Mouse (Mus musculus): ENCODE measurements around the gene Pold3. TPM values are rescaled to one million over a fixed set of nuclear protein-coding genes. Genes with fewer than 3 reads are reported as not detected.

The Pold3 gene
- polyA plus RNA-seq, 1 experiment from 2014 or later = 71.9 TPM

GRCm38 (mm10) chr7:100150626-100151025, 29.3 kb upstream of the Pold3 start:
- TF ChIP-seq CTCF (IDR thresholded peaks at IDR 0.05; ENCODE audit: low read depth) = no peak
- Histone ChIP-seq H3K4me1 (ENCODE audit: insufficient read depth) (no peaks in the 10 kb centered on the region), H3K36me3 (ENCODE audit: insufficient read depth) (no peaks in the 10 kb centered on the region), H3K27me3 (ENCODE audit: insufficient read depth, low read length) (no peaks in the 10 kb centered on the region), H3K9me3 (ENCODE audit: low read depth, low read length) (no peaks in the 10 kb centered on the region), H3K4me3 (ENCODE audit: low read depth, low read length) (no peak overlapping the region), H3K9ac (no peak overlapping the region), H3K27ac (ENCODE audit: low read depth) (no peak overlapping the region), H3K4me2 (no peak overlapping the region)
- WGBS = 82% methylated on average over 11 of the region's 11 CpGs
- DNase-seq = no peak
- ATAC-seq (ENCODE audit: insufficient read depth) = no peak

- WGBS = 62% methylated on average over 10 of the region's 10 CpGs
- H3K27me3 ChIP-seq (ENCODE audit: insufficient read depth, low read length) = no peaks in the 10 kb centered on the region
- H3K4me3 ChIP-seq (ENCODE audit: low read depth, low read length) = no peak overlapping the region
- no peaks in the 10 kb centered on the region for H3K36me3 ChIP-seq (ENCODE audit: insufficient read depth)
- H3K4me1 ChIP-seq (ENCODE audit: insufficient read depth) = no peaks in the 10 kb centered on the region
- H3K27ac ChIP-seq (ENCODE audit: low read depth) = no peak overlapping the region
- no peak overlapping the region for H3K4me2 ChIP-seq
- no peak for ATAC-seq (ENCODE audit: insufficient read depth)
- no peak for DNase-seq
- no peak overlapping the region for H3K9ac ChIP-seq
- TF ChIP-seq CTCF (IDR thresholded peaks at IDR 0.05; ENCODE audit: low read depth) = no peak
- no peaks in the 10 kb centered on the region for H3K9me3 ChIP-seq (ENCODE audit: low read depth, low read length)
Observed at GRCm38 (mm10) chr7:100150086-100150485, 28.7 kb upstream of the Pold3 start.

- 81% methylated on average over 4 of the region's 4 CpGs for WGBS
- no peaks in the 10 kb centered on the region for H3K4me1 ChIP-seq (ENCODE audit: insufficient read depth)
- no peak overlapping the region for H3K4me2 ChIP-seq
- no peaks in the 10 kb centered on the region for H3K9me3 ChIP-seq (ENCODE audit: low read depth, low read length)
- no peak overlapping the region for H3K4me3 ChIP-seq (ENCODE audit: low read depth, low read length)
- no peak overlapping the region for H3K9ac ChIP-seq
- TF ChIP-seq CTCF (IDR thresholded peaks at IDR 0.05; ENCODE audit: low read depth) = no peak
- no peak overlapping the region for H3K27ac ChIP-seq (ENCODE audit: low read depth)
- no peaks in the 10 kb centered on the region for H3K27me3 ChIP-seq (ENCODE audit: insufficient read depth, low read length)
- ATAC-seq (ENCODE audit: insufficient read depth) = no peak
- no peaks in the 10 kb centered on the region for H3K36me3 ChIP-seq (ENCODE audit: insufficient read depth)
- DNase-seq = no peak
Observed at GRCm38 (mm10) chr7:100148586-100148985, 27.2 kb upstream of the Pold3 start.

GRCm38 (mm10) chr7:100140591-100140990, 19.2 kb upstream of the Pold3 start:
- DNase-seq (no peak), ATAC-seq (ENCODE audit: insufficient read depth) (no peak)
- Histone ChIP-seq H3K9me3 (ENCODE audit: low read depth, low read length) (no peaks in the 10 kb centered on the region; the same call in 1 of the 2 replicates), H3K9ac (no peak overlapping the region), H3K4me3 (ENCODE audit: low read depth, low read length) (no peak overlapping the region), H3K27me3 (ENCODE audit: insufficient read depth, low read length) (no peaks in the 10 kb centered on the region), H3K4me2 (no peak overlapping the region), H3K36me3 (ENCODE audit: insufficient read depth) (no peaks in the 10 kb centered on the region), H3K4me1 (ENCODE audit: insufficient read depth) (no peaks in the 10 kb centered on the region), H3K27ac (ENCODE audit: low read depth) (no peak overlapping the region)
- 63% methylated on average over 1 of the region's 1 CpGs for WGBS
- no peak for TF ChIP-seq CTCF (IDR thresholded peaks at IDR 0.05; ENCODE audit: low read depth)

- no peak for TF ChIP-seq CTCF (IDR thresholded peaks at IDR 0.05; ENCODE audit: low read depth)
- 88% methylated on average over 4 of the region's 4 CpGs for WGBS
Observed at GRCm38 (mm10) chr7:100138075-100138474, 16.7 kb upstream of the Pold3 start.

GRCm38 (mm10) chr7:100137038-100137437, 15.7 kb upstream of the Pold3 start:
- Histone ChIP-seq H3K36me3 (ENCODE audit: insufficient read depth) (no peaks in the 10 kb centered on the region), H3K27ac (ENCODE audit: low read depth) (no peak overlapping the region), H3K4me3 (ENCODE audit: low read depth, low read length) (no peak overlapping the region), H3K4me1 (ENCODE audit: insufficient read depth) (no peaks in the 10 kb centered on the region), H3K9me3 (ENCODE audit: low read depth, low read length) (no peaks in the 10 kb centered on the region), H3K9ac (no peak overlapping the region), H3K27me3 (ENCODE audit: insufficient read depth, low read length) (no peaks in the 10 kb centered on the region), H3K4me2 (no peak overlapping the region)
- no peak for ATAC-seq (ENCODE audit: insufficient read depth)
- WGBS = 58% methylated on average over 9 of the region's 9 CpGs
- DNase-seq = peak; percentile 43
- no peak for TF ChIP-seq CTCF (IDR thresholded peaks at IDR 0.05; ENCODE audit: low read depth)

More at GRCm38 (mm10) chr7:100138075-100138474, 16.7 kb upstream of the Pold3 start:
- Histone ChIP-seq H3K9me3 (ENCODE audit: low read depth, low read length) (no peaks in the 10 kb centered on the region; the same call in 1 of the 2 replicates), H3K36me3 (ENCODE audit: insufficient read depth) (no peaks in the 10 kb centered on the region), H3K4me3 (ENCODE audit: low read depth, low read length) (no peak overlapping the region), H3K4me1 (ENCODE audit: insufficient read depth) (no peaks in the 10 kb centered on the region), H3K9ac (no peak overlapping the region), H3K27ac (ENCODE audit: low read depth) (no peak overlapping the region), H3K27me3 (ENCODE audit: insufficient read depth, low read length) (no peaks in the 10 kb centered on the region), H3K4me2 (no peak overlapping the region)
- DNase-seq (no peak), ATAC-seq (ENCODE audit: insufficient read depth) (no peak)

- Histone ChIP-seq H3K36me3 (ENCODE audit: insufficient read depth) (no peaks in the 10 kb centered on the region), H3K9me3 (ENCODE audit: low read depth, low read length) (no peaks in the 10 kb centered on the region), H3K4me1 (ENCODE audit: insufficient read depth) (no peaks in the 10 kb centered on the region), H3K27ac (ENCODE audit: low read depth) (no peak overlapping the region), H3K9ac (no peak overlapping the region), H3K4me3 (ENCODE audit: low read depth, low read length) (no peak overlapping the region), H3K4me2 (no peak overlapping the region), H3K27me3 (ENCODE audit: insufficient read depth, low read length) (no peaks in the 10 kb centered on the region)
- ATAC-seq (ENCODE audit: insufficient read depth) (no peak), DNase-seq (no peak)
- WGBS = 88% methylated on average over 1 of the region's 1 CpGs
- no peak for TF ChIP-seq CTCF (IDR thresholded peaks at IDR 0.05; ENCODE audit: low read depth)
Observed at GRCm38 (mm10) chr7:100132379-100132778, 11.0 kb upstream of the Pold3 start.

- TF ChIP-seq CTCF (IDR thresholded peaks at IDR 0.05; ENCODE audit: low read depth) = no peak
- Histone ChIP-seq H3K4me1 (ENCODE audit: insufficient read depth) (no peaks in the 10 kb centered on the region), H3K9me3 (ENCODE audit: low read depth, low read length) (no peaks in the 10 kb centered on the region), H3K4me3 (ENCODE audit: low read depth, low read length) (no peak overlapping the region), H3K27ac (ENCODE audit: low read depth) (no peak overlapping the region), H3K9ac (no peak overlapping the region), H3K27me3 (ENCODE audit: insufficient read depth, low read length) (no peaks in the 10 kb centered on the region), H3K4me2 (no peak overlapping the region), H3K36me3 (ENCODE audit: insufficient read depth) (no peaks in the 10 kb centered on the region)
- ATAC-seq (ENCODE audit: insufficient read depth) = no peak
- WGBS = 42% methylated on average over 6 of the region's 6 CpGs
- DNase-seq = no peak
Observed at GRCm38 (mm10) chr7:100130592-100130991, 9.2 kb upstream of the Pold3 start.

Measured in lung, embryonic 14.5 days (tissue).